Mouse (Mus musculus): ENCODE data around the gene Hipk1.

The Hipk1 gene

GRCm38 (mm10) chr3:103745001-103745770 lies 46.2 kb downstream of the Hipk1 start:
- no peak for DNase-seq (ENCODE audit: low read depth)

GRCm38 (mm10) chr3:103743208-103743607 lies 48.2 kb downstream of the Hipk1 start:
- DNase-seq (ENCODE audit: low read depth) = no peak

- DNase-seq (ENCODE audit: low read depth) = peak; percentile 10
These were observed 51.0 kb downstream of the Hipk1 start for GRCm38 (mm10) chr3:103740342-103740741.

- peak; percentile 14 for DNase-seq (ENCODE audit: low read depth)
These were observed 52.0 kb downstream of the Hipk1 start, which contains the start of gene Gm10964 for GRCm38 (mm10) chr3:103739329-103739728. TSS of gene Gm10964 (plus strand) at chr3:103739366.

- peak; percentile 89 for DNase-seq (ENCODE audit: low read depth)
These were observed 53.4 kb downstream of the Hipk1 start, which contains the start of gene Olfml3 for GRCm38 (mm10) chr3:103737778-103738571. TSS of gene Olfml3 (minus strand) at chr3:103738001.

- no peak for DNase-seq (ENCODE audit: low read depth)
These were observed 54.2 kb downstream of the Hipk1 start for GRCm38 (mm10) chr3:103737061-103737754.

- DNase-seq (ENCODE audit: low read depth) = no peak
These were observed 55.4 kb downstream of the Hipk1 start for GRCm38 (mm10) chr3:103735776-103736600.

GRCm38 (mm10) chr3:103734696-103735519 lies 56.5 kb downstream of the Hipk1 start:
- DNase-seq (ENCODE audit: low read depth) = no peak

- no peak for DNase-seq (ENCODE audit: low read depth)
These were observed 57.3 kb downstream of the Hipk1 start for GRCm38 (mm10) chr3:103733799-103734695.

GRCm38 (mm10) chr3:103733176-103733575 lies 58.2 kb downstream of the Hipk1 start:
- no peak for DNase-seq (ENCODE audit: low read depth)

- DNase-seq (ENCODE audit: low read depth) = no peak
These were observed 59.2 kb downstream of the Hipk1 start for GRCm38 (mm10) chr3:103732116-103732515.

GRCm38 (mm10) chr3:103729850-103730249 lies 61.5 kb downstream of the Hipk1 start:
- no peak for DNase-seq (ENCODE audit: low read depth)

GRCm38 (mm10) chr3:103727813-103728326 lies 63.5 kb downstream of the Hipk1 start:
- no peak for DNase-seq (ENCODE audit: low read depth)

GRCm38 (mm10) chr3:103726642-103727041 lies 64.7 kb downstream of the Hipk1 start:
- no peak for DNase-seq (ENCODE audit: low read depth)

GRCm38 (mm10) chr3:103724137-103724536 lies 67.2 kb downstream of the Hipk1 start:
- no peak for DNase-seq (ENCODE audit: low read depth)

- no peak for DNase-seq (ENCODE audit: low read depth)
These were observed 72.6 kb downstream of the Hipk1 start for GRCm38 (mm10) chr3:103718728-103719127.

- no peak for DNase-seq (ENCODE audit: low read depth)
These were observed 74.3 kb downstream of the Hipk1 start for GRCm38 (mm10) chr3:103716774-103717760.

All from induced T-regulatory cell, adult 2 months (primary cell).